Mouse (Mus musculus): ENCODE measurements around the gene 1700029P11Rik.

GRCm38 (mm10) chr15:81985267-81986161 lies 5.2 kb downstream of the 1700029P11Rik start:
- TF ChIP-seq CTCF (IDR thresholded peaks at IDR 0.05) (no peak), EP300 (IDR thresholded peaks at IDR 0.05) (no peak)

All from lung, postnatal 0 days (tissue).